Mouse (Mus musculus) bone marrow macrophage, adult 2 months (primary cell): ENCODE data around the gene Tspo. TPM values are rescaled to one million over a fixed set of nuclear protein-coding genes. Genes with fewer than 3 reads are reported as not detected.

Experiments used
- H3K27ac ChIP-seq: 2 replicates; pipeline ENCODE4 v1.5.1; 2012; ENCODE audit warnings: low read depth, low read length; ENCODE audit not compliant: insufficient read depth
- H3K4me1 ChIP-seq: 2 replicates; pipeline ENCODE4 v1.6.1; 2012; ENCODE audit warnings: low read length; ENCODE audit not compliant: control insufficient read depth, insufficient read depth
- H3K4me3 ChIP-seq: 2 replicates; pipeline ENCODE4 v1.5.1; 2012; ENCODE audit warnings: mild to moderate bottlenecking, low read length, moderate library complexity; ENCODE audit not compliant: insufficient read depth
- CTCF ChIP-seq: IDR thresholded peaks from 2 replicates; pipeline ENCODE4 v1.5.1; 2012; ENCODE audit warnings: low read depth, mild to moderate bottlenecking, low read length, moderate library complexity
- POLR2A ChIP-seq: IDR thresholded peaks from 2 replicates; pipeline ENCODE4 v1.6.1; 2012; ENCODE audit warnings: mild to moderate bottlenecking, low read depth, low read length, borderline replicate concordance
- polyA plus RNA-seq: library from polyadenylated mRNA; stranded (reverse); fragments of >200 nt; gene quantifications from 2 replicates; pipeline ENCODE4 v1.2.4, GENCODE M21; 2012; ENCODE audit not compliant: missing spikeins, insufficient read depth, insufficient read length

Gene Tspo
- polyA plus RNA-seq, 1 experiment, result 204 TPM

DNA sequence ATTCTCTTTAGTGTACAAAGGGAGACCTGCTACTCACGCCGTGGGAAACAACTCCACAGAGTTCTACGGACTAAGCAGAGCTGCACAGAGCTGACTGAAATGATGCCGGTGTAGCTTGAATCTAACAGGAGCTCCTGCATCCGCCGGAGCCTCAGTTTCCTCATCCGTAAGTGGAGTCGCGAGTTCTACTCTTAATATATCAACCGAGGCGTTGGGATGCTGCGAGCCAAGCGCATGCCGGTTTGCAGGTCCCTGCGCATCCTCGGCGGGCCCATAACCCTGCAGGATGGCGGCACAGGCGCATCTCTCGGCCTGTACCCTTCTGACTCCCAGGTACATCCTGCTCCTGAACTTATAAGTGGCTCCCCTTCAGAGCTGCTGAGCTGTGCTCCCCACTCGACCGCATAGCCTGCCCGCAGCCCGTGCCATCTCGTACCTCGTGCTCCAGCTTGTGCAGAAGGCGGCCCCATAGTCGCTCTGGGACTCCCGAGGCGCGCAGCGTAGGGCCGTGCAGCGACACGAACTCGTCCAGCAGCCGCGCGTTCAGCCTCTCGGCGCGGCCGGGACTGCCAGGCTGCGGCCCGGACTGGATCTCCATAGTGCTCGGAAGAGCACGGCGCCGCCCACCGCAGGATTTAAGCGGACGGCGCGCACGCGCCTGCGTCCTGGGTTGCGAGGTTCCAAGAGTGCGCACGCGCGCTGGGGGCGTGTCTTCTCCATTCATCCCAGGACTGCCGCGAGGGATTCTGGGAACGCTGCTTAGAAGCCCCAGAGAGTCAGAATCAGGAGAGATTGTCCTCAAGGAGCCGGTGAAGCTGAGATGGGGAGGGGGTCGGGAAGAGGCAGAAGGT lies 31.3 kb downstream of the Tspo start, which contains the start of gene Ttll12:
Gene Ttll12 (minus strand): TSS at position 645 of the 851 bp plus-strand sequence.
- Histone ChIP-seq H3K4me3 (peak within 1 kb of the TSS; percentile 82), H3K27ac (peak within 1 kb of the TSS; percentile 13; the same call in 1 of the 2 replicates), H3K4me1 (peaks cover 8% of the 10 kb centered on the region)
- TF ChIP-seq POLR2A (no peak), CTCF (no peak)

- Histone ChIP-seq H3K4me3 (peak overlapping the region; percentile 82), H3K4me1 (peaks cover 8% of the 10 kb centered on the region), H3K27ac (no peak overlapping the region)
- TF ChIP-seq POLR2A (peak; percentile 70; the same call in 1 of the 2 replicates), CTCF (no peak)
Measured at GRCm38 (mm10) chr15:83595364-83595711, 31.9 kb downstream of the Tspo start.

- H3K4me3 ChIP-seq, result no peak overlapping the region
- TF ChIP-seq CTCF (no peak), POLR2A (no peak)
Measured at GRCm38 (mm10) chr15:83596833-83597232, 33.4 kb downstream of the Tspo start.

DNA sequence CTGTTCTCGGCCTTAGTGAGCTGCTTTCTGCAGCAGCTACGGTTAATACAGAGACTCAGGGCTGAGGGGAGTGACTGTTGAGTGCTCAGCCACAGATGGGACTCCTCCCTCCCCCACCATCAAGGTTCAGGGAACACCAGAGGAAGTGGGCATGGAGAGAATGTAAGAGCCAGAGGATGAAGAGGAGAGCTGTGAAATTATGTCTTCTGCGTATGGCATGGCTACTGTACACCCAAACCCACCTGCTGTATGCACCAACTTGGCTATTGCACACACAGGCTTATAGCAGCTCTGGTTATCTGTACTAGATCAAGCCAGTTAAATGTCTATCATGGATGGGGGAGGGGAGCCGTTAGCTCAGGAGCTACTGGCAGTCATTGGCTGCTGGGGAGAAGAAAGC lies 37.8 kb downstream of the Tspo start:
- no peak overlapping the region for H3K27ac ChIP-seq
- TF ChIP-seq POLR2A (no peak), CTCF (no peak)
- H3K4me3 ChIP-seq, result no peak overlapping the region
- H3K4me1 ChIP-seq, result peaks cover 24% of the 10 kb centered on the region

More at GRCm38 (mm10) chr15:83596833-83597232, 33.4 kb downstream of the Tspo start:
- Histone ChIP-seq H3K27ac (no peak overlapping the region), H3K4me1 (peaks cover 17% of the 10 kb centered on the region)

- Histone ChIP-seq H3K27ac (peak overlapping the region; percentile 84), H3K4me1 (peaks cover 24% of the 10 kb centered on the region), H3K4me3 (no peak overlapping the region)
- TF ChIP-seq CTCF, result no peak
- TF ChIP-seq POLR2A, result no peak
Measured at GRCm38 (mm10) chr15:83602372-83603045, 39.1 kb downstream of the Tspo start.

DNA sequence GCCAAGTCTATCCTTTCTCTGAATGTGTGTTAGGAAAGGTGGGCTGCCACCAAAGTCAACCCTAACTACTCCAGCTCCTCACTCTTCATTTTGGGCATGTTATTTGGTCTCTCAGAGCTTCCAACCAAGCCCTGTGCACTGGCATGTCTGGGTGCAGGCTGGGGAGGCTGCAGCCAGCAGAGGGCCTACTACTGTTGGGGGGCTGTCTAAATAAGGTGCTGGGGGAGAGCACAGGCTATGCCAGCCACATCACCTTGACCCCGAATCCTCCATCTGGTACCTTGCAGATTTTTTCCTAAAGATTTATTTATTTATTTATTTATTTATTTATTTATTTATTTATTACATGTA lies 39.6 kb downstream of the Tspo start:
- peaks cover 24% of the 10 kb centered on the region for H3K4me1 ChIP-seq
- TF ChIP-seq CTCF, result no peak
- no peak for TF ChIP-seq POLR2A
- no peak overlapping the region for H3K4me3 ChIP-seq
- H3K27ac ChIP-seq, result peak overlapping the region; percentile 84

DNA sequence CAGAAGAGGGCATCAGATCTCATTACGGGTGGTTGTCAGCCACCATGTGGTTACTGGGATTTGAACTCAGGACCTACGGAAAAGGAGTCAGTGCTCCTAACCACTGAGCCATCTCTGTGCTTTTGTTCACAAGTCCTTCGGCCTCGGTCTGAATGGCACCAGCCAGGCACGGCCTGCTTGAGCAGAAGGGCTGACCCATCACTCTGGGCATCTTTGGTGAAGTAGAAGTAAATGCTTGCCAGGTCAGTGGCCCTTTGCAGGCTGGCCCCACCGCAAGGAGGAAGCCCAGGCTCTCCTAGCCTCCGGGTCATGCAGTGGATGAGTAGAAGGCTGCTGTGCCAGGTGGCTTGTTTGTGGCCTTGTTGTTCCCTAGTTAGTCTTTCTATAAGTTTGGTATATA lies 40.0 kb downstream of the Tspo start:
- no peak overlapping the region; the same call in 1 of the 2 replicates for H3K27ac ChIP-seq
- no peak for TF ChIP-seq POLR2A
- no peak for TF ChIP-seq CTCF
- H3K4me1 ChIP-seq, result peaks cover 24% of the 10 kb centered on the region

DNA sequence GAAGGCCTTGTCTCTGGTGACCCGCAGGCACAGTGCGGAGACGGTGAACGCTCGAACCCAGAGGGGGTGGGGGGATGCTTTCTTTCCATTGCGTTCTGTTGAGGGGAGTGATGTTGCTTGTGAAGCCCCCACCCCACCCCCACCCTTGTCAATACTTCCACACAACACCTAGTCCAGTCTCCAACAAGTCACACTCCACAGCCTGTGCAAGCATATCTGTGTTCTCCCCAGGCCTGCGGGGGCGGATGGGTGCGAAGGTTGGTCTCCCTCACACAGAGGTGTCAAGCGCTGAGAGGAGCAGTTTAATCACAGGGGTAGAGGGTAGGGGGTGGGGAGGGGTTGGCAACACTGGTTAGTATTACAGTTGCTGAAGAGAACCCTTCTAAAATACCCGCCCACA lies 42.8 kb downstream of the Tspo start:
- no peak overlapping the region for H3K4me3 ChIP-seq
- H3K27ac ChIP-seq, result no peak overlapping the region
- no peak for TF ChIP-seq POLR2A
- TF ChIP-seq CTCF, result no peak
- peaks cover 19% of the 10 kb centered on the region for H3K4me1 ChIP-seq

More for the DNA sequence above, 40.0 kb downstream of the Tspo start:
- H3K4me3 ChIP-seq, result no peak overlapping the region

GRCm38 (mm10) chr15:83606700-83607099 lies 43.3 kb downstream of the Tspo start:
- peaks cover 16% of the 10 kb centered on the region for H3K4me1 ChIP-seq
- H3K4me3 ChIP-seq, result no peak overlapping the region
- no peak for TF ChIP-seq POLR2A
- no peak for TF ChIP-seq CTCF
- no peak overlapping the region for H3K27ac ChIP-seq
